Mouse (Mus musculus) midbrain, embryonic 15.5 days (tissue): Measurements from ENCODE around the gene Rbm43. TPM values are rescaled to one million over a fixed set of nuclear protein-coding genes. Genes with fewer than 3 reads are reported as not detected.
"Not testable (repeated sequence)": the region's sequence is repeated elsewhere in the genome, so short reads cannot be mapped to it uniquely, and the experiment has no call there.

ENCODE experiments used
- ATAC-seq: fragments of 200-750 bp; cut with Nextera tagmentation; replicated peaks from 2 replicates; pipeline ENCODE4 v1.8.0; 2017; ENCODE audit warnings: moderate TSS enrichment
- H3K27ac ChIP-seq: fragments of 300-500 bp; sonication (generic); 2 replicates; pipeline ENCODE4 v1.5.1; 2015; ENCODE audit warnings: mild to moderate bottlenecking, inconsistent platforms
- H3K27me3 ChIP-seq: fragments of 300-500 bp; sonication (generic); replicated peaks from 2 replicates; pipeline ENCODE4 v1.6.1; 2015; ENCODE audit warnings: inconsistent platforms
- H3K36me3 ChIP-seq: fragments of 300-500 bp; sonication (generic); replicated peaks from 2 replicates; pipeline ENCODE4 v1.6.1; 2015; ENCODE audit warnings: inconsistent platforms
- H3K4me1 ChIP-seq: fragments of 300-500 bp; sonication (generic); 2 replicates; pipeline ENCODE4 v1.6.1; 2015; ENCODE audit warnings: inconsistent platforms
- H3K4me2 ChIP-seq: fragments of 300-500 bp; sonication (generic); 2 replicates; pipeline ENCODE4 v1.6.1; 2015; ENCODE audit warnings: inconsistent platforms, mild to moderate bottlenecking, moderate library complexity
- H3K4me3 ChIP-seq: fragments of 300-500 bp; sonication (generic); 2 replicates; pipeline ENCODE4 v1.5.1; 2015; ENCODE audit warnings: mild to moderate bottlenecking, inconsistent platforms
- H3K9ac ChIP-seq: fragments of 300-500 bp; sonication (generic); 2 replicates; pipeline ENCODE4 v1.6.1; 2015; ENCODE audit warnings: mild to moderate bottlenecking, inconsistent platforms
- H3K9me3 ChIP-seq: fragments of 300-500 bp; sonication (generic); 2 replicates; pipeline ENCODE4 v1.6.1; 2016; ENCODE audit warnings: inconsistent platforms
- WGBS: fragments of 180-500 bp; shearing (Covaris S2); methylation state at CpG from one replicate; pipeline ENCODE4 v1.1.7; 2015; ENCODE audit warnings: mixed read lengths; 5-methylcytosine and 5-hydroxymethylcytosine counted together
- polyA plus RNA-seq: library from polyadenylated mRNA; unstranded; fragments of >200 nt; fragmentation: Nextera tagmentation; extraction: Ambion mirVana; gene quantifications from 2 replicates; pipeline ENCODE4 v1.2.1, GENCODE M21; 2015

The Rbm43 gene
- polyA plus RNA-seq, 1 experiment from 2014 or later = 6.1 TPM

- Histone ChIP-seq H3K27ac (no peak overlapping the region), H3K9me3 (no peaks in the 10 kb centered on the region), H3K9ac (no peak overlapping the region), H3K4me3 (no peak overlapping the region), H3K4me1 (no peaks in the 10 kb centered on the region), H3K27me3 (no peaks in the 10 kb centered on the region), H3K36me3 (no peaks in the 10 kb centered on the region), H3K4me2 (no peak overlapping the region)
- ATAC-seq = no peak
- 47% methylated on average over 4 of the region's 4 CpGs for WGBS
Observed at GRCm38 (mm10) chr2:51907538-51908110, 27.3 kb downstream of the Rbm43 start.

DNA sequence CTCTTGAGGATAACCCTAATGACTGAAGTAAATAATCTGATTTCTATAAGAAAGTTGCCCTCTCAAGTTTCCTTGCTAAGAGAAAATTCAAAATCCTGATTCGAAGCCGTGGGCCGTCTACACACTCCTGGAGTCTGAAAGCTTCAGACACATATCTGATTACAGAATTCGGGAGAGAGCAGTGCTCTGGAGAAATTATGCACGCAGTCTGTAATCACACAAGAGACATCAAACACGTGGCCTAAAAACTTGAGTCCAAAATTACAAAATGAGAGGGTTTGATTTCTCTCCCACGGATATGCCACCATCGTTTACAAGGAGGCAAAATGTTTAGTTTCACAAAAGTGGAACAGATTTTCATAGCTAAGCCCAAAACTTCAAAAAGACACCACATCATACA is 29.3 kb downstream of the Rbm43 start:
- no peaks in the 10 kb centered on the region for H3K27me3 ChIP-seq
- no peak for ATAC-seq
- H3K9me3 ChIP-seq = no peaks in the 10 kb centered on the region
- no peaks in the 10 kb centered on the region for H3K4me1 ChIP-seq
- WGBS = 83% methylated on average over 8 of the region's 8 CpGs
- H3K27ac ChIP-seq = no peak overlapping the region
- H3K9ac ChIP-seq = no peak overlapping the region
- H3K4me2 ChIP-seq = no peak overlapping the region
- no peaks in the 10 kb centered on the region for H3K36me3 ChIP-seq
- no peak overlapping the region for H3K4me3 ChIP-seq

- H3K27ac ChIP-seq = no peak overlapping the region
- no peak overlapping the region for H3K4me3 ChIP-seq
- H3K4me1 ChIP-seq = no peaks in the 10 kb centered on the region
- no peaks in the 10 kb centered on the region for H3K9me3 ChIP-seq
- H3K27me3 ChIP-seq = no peaks in the 10 kb centered on the region
- H3K36me3 ChIP-seq = no peaks in the 10 kb centered on the region
- no peak overlapping the region for H3K9ac ChIP-seq
- no peak overlapping the region for H3K4me2 ChIP-seq
- 88% methylated on average over 12 of the region's 12 CpGs for WGBS
- ATAC-seq = no peak
Observed at GRCm38 (mm10) chr2:51892411-51892901, 42.5 kb downstream of the Rbm43 start.

- Histone ChIP-seq H3K9me3 (no peaks in the 10 kb centered on the region), H3K4me1 (no peaks in the 10 kb centered on the region), H3K27ac (no peak overlapping the region), H3K4me2 (no peak overlapping the region), H3K27me3 (no peaks in the 10 kb centered on the region), H3K36me3 (no peaks in the 10 kb centered on the region), H3K4me3 (no peak overlapping the region), H3K9ac (no peak overlapping the region)
- ATAC-seq = no peak
- 88% methylated on average over 4 of the region's 4 CpGs for WGBS
Observed at GRCm38 (mm10) chr2:51890961-51891360, 44.0 kb downstream of the Rbm43 start.

DNA sequence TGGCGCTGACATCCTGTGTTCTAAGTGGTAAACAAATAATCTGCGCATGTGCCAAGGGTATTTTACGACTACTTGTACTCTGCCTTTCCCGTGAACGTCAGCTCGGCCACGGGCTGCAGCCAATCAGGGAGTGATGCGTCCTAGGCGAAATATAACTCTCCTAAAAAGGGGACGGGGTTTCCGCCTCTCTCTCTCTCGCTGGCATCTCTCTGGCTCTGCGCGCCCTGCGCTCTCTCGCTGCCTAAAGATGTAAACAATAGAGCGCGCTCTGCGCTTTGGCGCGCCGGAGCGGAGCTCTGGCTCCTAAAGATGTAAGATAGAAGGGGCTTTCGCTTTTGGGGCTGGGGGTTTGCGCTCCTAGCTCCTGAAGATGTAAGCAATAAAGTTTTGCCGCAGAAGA is 44.8 kb downstream of the Rbm43 start:
- not testable (repeated sequence) for ATAC-seq, H3K9ac ChIP-seq, H3K4me1 ChIP-seq, H3K36me3 ChIP-seq, H3K4me3 ChIP-seq, H3K9me3 ChIP-seq, H3K27ac ChIP-seq, H3K4me2 ChIP-seq, H3K27me3 ChIP-seq
- WGBS = 99% methylated on average over 19 of the region's 26 CpGs

- Histone ChIP-seq H3K4me1 (no peaks in the 10 kb centered on the region), H3K4me2 (no peak overlapping the region), H3K36me3 (no peaks in the 10 kb centered on the region), H3K9me3 (no peaks in the 10 kb centered on the region), H3K9ac (no peak overlapping the region), H3K4me3 (no peak overlapping the region), H3K27me3 (no peaks in the 10 kb centered on the region), H3K27ac (no peak overlapping the region)
- 63% methylated on average over 1 of the region's 1 CpGs for WGBS
- no peak for ATAC-seq
Observed at GRCm38 (mm10) chr2:51880143-51880542, 54.8 kb downstream of the Rbm43 start.

Other genes with a start within 250 kb of the Rbm43 start
- 3.7 and 4.2 TPM in 2 replicates for gene Nmi, start 38.3 kb upstream of the Rbm43 start, polyA plus RNA-seq
- gene Tnfaip6, start 102.8 kb upstream of the Rbm43 start, polyA plus RNA-seq = 3.2 and 3.7 TPM in 2 replicates
- gene Rif1, start 137.7 kb upstream of the Rbm43 start, polyA plus RNA-seq = 21.6 and 23.8 TPM in 2 replicates